22 mouse cellular contexts compared by ENCODE assay signal in genomic region chr3:29953269-29953668, GRCm38 (mm10).
DNase-seq lines count a peak whose midpoint lies in the region; ATAC-seq and TF ChIP-seq lines count a peak whose summit lies in the region.
"Had no signal": no experiment of that assay in that cellular context is flagged by ENCODE, and none has a peak within 500 bp of the region (broad histone marks: within the 10 kb centered on the region; RNA-seq: fewer than 3 reads in every experiment).

No protein-coding gene starts in this region.

- H3K27ac ChIP-seq in lung, embryonic 14.5 days (ENCODE audit: low read depth), result no peak overlapping the region
- H3K27ac ChIP-seq in lung, embryonic 16.5 days (ENCODE audit: low read length), result peak overlapping the region; percentile 75; the same call in 1 of the 2 replicates
- H3K27ac ChIP-seq in layer of hippocampus, adult 2 months, result no peak overlapping the region
- H3K27ac ChIP-seq: embryonic facial prominence, embryonic 12.5 days; hindbrain, embryonic 15.5 days; limb, embryonic 13.5 days; midbrain, embryonic 10.5 days; neural tube, embryonic 13.5 days; stomach, postnatal 0 days had no signal

- ATAC-seq in lung, embryonic 14.5 days (ENCODE audit: insufficient read depth), result peak; percentile 62
- ATAC-seq in lung, embryonic 16.5 days (ENCODE audit: low read depth), result peak; percentile 91
- ATAC-seq: forebrain, embryonic 14.5 days had no signal

- H3K4me3 ChIP-seq in lung, embryonic 14.5 days (ENCODE audit: low read depth, low read length), result no peak overlapping the region
- H3K4me3 ChIP-seq in lung, adult 2 months (replicated peaks; ENCODE audit: extremely low read depth, low read depth, low read length), result no peak overlapping the region
- H3K4me3 ChIP-seq in lung, embryonic 16.5 days (ENCODE audit: low read length), result no peak overlapping the region
- H3K4me3 ChIP-seq in layer of hippocampus, adult 2 months, result no peak overlapping the region
- H3K4me3 ChIP-seq: embryonic facial prominence, embryonic 12.5 days; hindbrain, embryonic 15.5 days; limb, embryonic 13.5 days; midbrain, embryonic 10.5 days; neural tube, embryonic 13.5 days had no signal

- TF ChIP-seq POLR2A in lung, adult 2 months (IDR thresholded peaks at IDR 0.05; ENCODE audit: borderline replicate concordance, extremely low read depth, low read depth, low read length), result no peak

- H3K9ac ChIP-seq in lung, embryonic 14.5 days, result no peak overlapping the region
- no peak overlapping the region for H3K9ac ChIP-seq in lung, embryonic 16.5 days (ENCODE audit: low read length)
- H3K9ac ChIP-seq: embryonic facial prominence, embryonic 12.5 days; hindbrain, embryonic 15.5 days; limb, embryonic 13.5 days; neural tube, embryonic 13.5 days had no signal

- 0 out of 2 replicates have a peak, but pooled peaks cover 4% of the 10 kb centered on the region for H3K4me1 ChIP-seq in lung, embryonic 14.5 days (ENCODE audit: insufficient read depth)
- H3K4me1 ChIP-seq in lung, adult 2 months (ENCODE audit: control insufficient read depth, insufficient read depth, low read length), result peaks cover 2% of the 10 kb centered on the region
- peaks cover 8% of the 10 kb centered on the region for H3K4me1 ChIP-seq in lung, embryonic 16.5 days (replicated peaks; ENCODE audit: control insufficient read depth, insufficient read depth, low read length)
- H3K4me1 ChIP-seq: embryonic facial prominence, embryonic 12.5 days; limb, embryonic 13.5 days; midbrain, embryonic 10.5 days had no signal

- DNase-seq in lung, embryonic 14.5 days, result peak; percentile 74
- no peak for DNase-seq in lung, adult 2 months
- peak; percentile 12 for DNase-seq in R1 (ENCODE audit: low read depth, low spot score)
- peak; percentile 51 for DNase-seq in retina, postnatal 1 day
- DNase-seq in layer of hippocampus, adult 2 months (ENCODE audit: low spot score in 2 of 2), result no peak
- no peak for DNase-seq in spleen, postnatal 10 days (ENCODE audit: low spot score in 2 of 2)
- DNase-seq: adrenal gland, adult 8-10 months; cerebellum, adult 11-12 months; cerebellum, postnatal 25 days; kidney, adult 18-20 months; kidney, postnatal 25 days; right cerebral cortex, postnatal 25 days; thymus, postnatal 36 days had no signal

- no peak for TF ChIP-seq CTCF in lung, embryonic 14.5 days (IDR thresholded peaks at IDR 0.05; ENCODE audit: low read depth)
- TF ChIP-seq CTCF in lung, adult 2 months (IDR thresholded peaks at IDR 0.05; ENCODE audit: insufficient read depth, low read length), result no peak
- no peak for TF ChIP-seq CTCF in layer of hippocampus, adult 2 months (conservative IDR thresholded peaks at IDR 0.05)

- H3K4me2 ChIP-seq in lung, embryonic 14.5 days, result no peak overlapping the region
- no peak overlapping the region for H3K4me2 ChIP-seq in lung, embryonic 16.5 days (ENCODE audit: low read depth, low read length)
- H3K4me2 ChIP-seq: embryonic facial prominence, embryonic 12.5 days; heart, embryonic 11.5 days; hindbrain, embryonic 15.5 days; limb, embryonic 13.5 days; neural tube, embryonic 13.5 days had no signal

- H3K36me3 ChIP-seq in lung, embryonic 14.5 days (ENCODE audit: insufficient read depth), result peaks cover 30% of the 10 kb centered on the region
- peaks cover 14% of the 10 kb centered on the region for H3K36me3 ChIP-seq in lung, embryonic 16.5 days (ENCODE audit: control insufficient read depth, insufficient read depth, low read length)
- H3K36me3 ChIP-seq: hindbrain, embryonic 15.5 days; neural tube, embryonic 13.5 days had no signal

- H3K9me3 ChIP-seq in lung, embryonic 14.5 days (ENCODE audit: low read depth, low read length), result no peaks in the 10 kb centered on the region
- no peaks in the 10 kb centered on the region for H3K9me3 ChIP-seq in lung, embryonic 16.5 days (ENCODE audit: control insufficient read depth, low read length)
- H3K9me3 ChIP-seq: embryonic facial prominence, embryonic 12.5 days; hindbrain, embryonic 15.5 days; limb, embryonic 13.5 days; midbrain, embryonic 10.5 days; neural tube, embryonic 13.5 days had no signal

- 36% methylated on average over 3 of the region's 3 CpGs for WGBS in lung, embryonic 14.5 days
- 41% methylated on average over 3 of the region's 3 CpGs for WGBS in lung, adult 2 months
- WGBS in lung, embryonic 16.5 days, result 41% methylated on average over 3 of the region's 3 CpGs

- H3K27me3 ChIP-seq in lung, embryonic 14.5 days (ENCODE audit: insufficient read depth, low read length), result no peaks in the 10 kb centered on the region
- no peaks in the 10 kb centered on the region for H3K27me3 ChIP-seq in lung, embryonic 16.5 days (ENCODE audit: control insufficient read depth, insufficient read depth, low read depth, low read length)
- H3K27me3 ChIP-seq: embryonic facial prominence, embryonic 12.5 days; hindbrain, embryonic 15.5 days; limb, embryonic 13.5 days; neural tube, embryonic 13.5 days had no signal

Comparison
In these comparisons a context has a peak if more than half of its experiments do, and no peak if none do; other contexts are left out.
1. DNase-seq: peak in lung, embryonic 14.5 days (single experiment), R1 (single experiment) and retina, postnatal 1 day (single experiment); none in lung, adult 2 months (single experiment), layer of hippocampus, adult 2 months (0 of 2) and spleen, postnatal 10 days (0 of 2).